Mouse (Mus musculus): ENCODE measurements around the gene Hist2h2ab. TPM values are rescaled to one million over a fixed set of nuclear protein-coding genes. Genes with fewer than 3 reads are reported as not detected.
"Not testable (repeated sequence)": the region's sequence is repeated elsewhere in the genome, so short reads cannot be mapped to it uniquely, and the experiment has no call there.

Gene Hist2h2ab
- total and polyA plus RNA-seq, 3 experiments, result 0.14 to 435 (median 38.7) TPM

GRCm38 (mm10) chr3:96173185-96173584, 46.5 kb upstream of the Hist2h2ab start:
- TF ChIP-seq POLR2AphosphoS5 (IDR thresholded peaks at IDR 0.05; ENCODE audit: insufficient replicate concordance, low read depth, low read length) (no peak), GATA2 (IDR thresholded peaks at IDR 0.05; ENCODE audit: borderline replicate concordance, low read depth, low read length) (no peak), TAL1 (conservative IDR thresholded peaks at IDR 0.05; ENCODE audit: low read depth, low read length) (no peak), CTCF (IDR thresholded peaks at IDR 0.05; ENCODE audit: low read depth, low read length) (no peak)
- ATAC-seq (ENCODE audit: extremely low read depth, insufficient number of reproducible peaks, low FRiP score, poor library complexity, severe bottlenecking) (no peak), DNase-seq (ENCODE audit: low spot score) (no peak)
- peaks cover 54% of the 10 kb centered on the region for H3K4me1 ChIP-seq (ENCODE audit: insufficient read depth, low read depth, low read length)
- peaks cover 67% of the 10 kb centered on the region for H3K36me3 ChIP-seq (replicated peaks)
- peak overlapping the region; percentile 94 for H3K4me3 ChIP-seq (ENCODE audit: low read depth, low read length)
- H3K9me3 ChIP-seq (replicated peaks), result no peaks in the 10 kb centered on the region
- no peaks in the 10 kb centered on the region for H3K27me3 ChIP-seq (ENCODE audit: insufficient read depth, low read length)

DNA sequence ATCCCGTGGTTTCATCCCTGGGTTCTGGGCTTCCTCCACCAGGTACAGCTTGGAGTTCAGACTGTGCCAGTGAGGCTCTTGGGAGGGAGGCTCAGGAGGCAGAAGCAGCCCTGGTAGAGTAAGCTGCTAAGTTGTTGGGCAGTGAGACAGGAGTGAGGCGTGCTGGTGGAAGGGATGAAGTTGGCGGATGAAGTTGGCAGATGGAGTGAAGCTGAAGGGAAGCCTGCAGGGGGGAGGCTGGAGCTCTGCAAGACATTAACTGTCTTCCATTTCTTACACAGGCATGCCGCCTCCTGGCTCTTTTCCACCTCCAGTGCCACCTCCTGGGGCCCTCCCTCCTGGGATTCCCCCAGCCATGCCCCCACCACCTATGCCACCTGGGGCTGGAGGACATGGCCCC, 45.6 kb upstream of the Hist2h2ab start:
- DNase-seq (ENCODE audit: low spot score); H3K27me3 ChIP-seq (ENCODE audit: insufficient read depth, low read length); H3K9me3 ChIP-seq (replicated peaks); ATAC-seq (ENCODE audit: extremely low read depth, insufficient number of reproducible peaks, low FRiP score, poor library complexity, severe bottlenecking): not testable (repeated sequence)
- H3K4me1 ChIP-seq (ENCODE audit: insufficient read depth, low read depth, low read length), result peaks cover 51% of the 10 kb centered on the region
- H3K36me3 ChIP-seq (replicated peaks), result peaks cover 67% of the 10 kb centered on the region
- H3K4me3 ChIP-seq (ENCODE audit: low read depth, low read length), result peak overlapping the region; percentile 71

GRCm38 (mm10) chr3:96175251-96175650, 44.4 kb upstream of the Hist2h2ab start:
- H3K4me3 ChIP-seq (ENCODE audit: low read depth, low read length), result no peak overlapping the region; the same call in 1 of the 2 replicates
- TF ChIP-seq CTCF (IDR thresholded peaks at IDR 0.05; ENCODE audit: low read depth, low read length) (no peak), POLR2AphosphoS5 (IDR thresholded peaks at IDR 0.05; ENCODE audit: insufficient replicate concordance, low read depth, low read length) (no peak), GATA2 (IDR thresholded peaks at IDR 0.05; ENCODE audit: borderline replicate concordance, low read depth, low read length) (no peak), GATA1 (IDR thresholded peaks at IDR 0.05; ENCODE audit: borderline replicate concordance, low read length) (no peak), TAL1 (conservative IDR thresholded peaks at IDR 0.05; ENCODE audit: low read depth, low read length) (no peak)
- H3K9me3 ChIP-seq (replicated peaks), result no peaks in the 10 kb centered on the region
- no peaks in the 10 kb centered on the region for H3K27me3 ChIP-seq (ENCODE audit: insufficient read depth, low read length)
- ATAC-seq (ENCODE audit: extremely low read depth, insufficient number of reproducible peaks, low FRiP score, poor library complexity, severe bottlenecking) (no peak), DNase-seq (ENCODE audit: low spot score) (no peak)
- peaks cover 44% of the 10 kb centered on the region for H3K4me1 ChIP-seq (ENCODE audit: insufficient read depth, low read depth, low read length)
- H3K36me3 ChIP-seq (replicated peaks), result peaks cover 62% of the 10 kb centered on the region

DNA sequence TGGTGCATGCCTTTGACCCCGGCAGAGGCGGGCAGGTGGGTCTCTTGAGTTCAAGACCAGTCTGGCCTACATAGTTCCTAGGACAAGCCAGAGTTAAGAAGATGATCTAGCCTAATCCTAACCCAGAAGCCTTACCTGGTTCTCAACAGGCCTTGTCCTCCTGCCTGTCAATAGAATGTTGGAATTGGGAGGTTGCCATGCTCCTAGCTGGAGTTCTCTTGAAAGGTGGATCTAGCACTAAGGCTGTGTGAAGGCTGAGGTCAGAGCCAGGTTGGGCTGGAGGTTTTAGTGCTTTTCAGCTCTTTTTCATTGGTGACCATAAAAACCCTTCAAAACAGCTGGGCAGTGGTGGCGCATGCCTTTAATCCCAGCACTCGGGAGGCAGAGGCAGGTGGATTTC, 41.2 kb upstream of the Hist2h2ab start:
- Histone ChIP-seq H3K36me3 (replicated peaks) (peaks cover 55% of the 10 kb centered on the region), H3K4me3 (ENCODE audit: low read depth, low read length) (no peak overlapping the region), H3K27me3 (ENCODE audit: insufficient read depth, low read length) (peaks cover 21% of the 10 kb centered on the region), H3K9me3 (replicated peaks) (no peaks in the 10 kb centered on the region), H3K4me1 (ENCODE audit: insufficient read depth, low read depth, low read length) (peaks cover 48% of the 10 kb centered on the region)
- ATAC-seq (ENCODE audit: extremely low read depth, insufficient number of reproducible peaks, low FRiP score, poor library complexity, severe bottlenecking) (no peak), DNase-seq (ENCODE audit: low spot score) (no peak)
- TF ChIP-seq POLR2AphosphoS5 (IDR thresholded peaks at IDR 0.05; ENCODE audit: insufficient replicate concordance, low read depth, low read length) (peak; percentile 60; the same call in 1 of the 2 replicates), CTCF (IDR thresholded peaks at IDR 0.05; ENCODE audit: low read depth, low read length) (no peak)

DNA sequence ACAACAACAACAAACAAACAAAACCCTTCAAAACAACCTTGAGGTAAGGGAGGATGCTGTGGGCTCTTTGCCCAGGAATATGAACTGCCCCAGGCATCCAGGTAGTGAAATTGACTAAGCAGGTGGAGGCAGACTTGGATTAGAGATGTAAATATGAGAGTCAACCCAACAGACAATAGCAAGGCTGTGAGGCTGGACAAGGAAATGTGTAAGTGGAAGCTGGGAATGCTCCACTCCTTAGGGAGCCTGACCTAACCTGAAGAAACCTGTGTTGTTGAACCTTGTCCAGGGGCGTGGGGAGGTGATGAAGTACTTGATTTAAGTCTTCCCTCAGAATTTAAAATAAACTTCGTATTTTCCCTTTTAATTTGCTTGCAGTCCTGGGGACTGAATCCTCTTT, 40.8 kb upstream of the Hist2h2ab start:
- TF ChIP-seq GATA2 (IDR thresholded peaks at IDR 0.05; ENCODE audit: borderline replicate concordance, low read depth, low read length) (no peak), POLR2AphosphoS5 (IDR thresholded peaks at IDR 0.05; ENCODE audit: insufficient replicate concordance, low read depth, low read length) (no peak), GATA1 (IDR thresholded peaks at IDR 0.05; ENCODE audit: borderline replicate concordance, low read length) (no peak), CTCF (IDR thresholded peaks at IDR 0.05; ENCODE audit: low read depth, low read length) (no peak), TAL1 (conservative IDR thresholded peaks at IDR 0.05; ENCODE audit: low read depth, low read length) (no peak)
- Histone ChIP-seq H3K4me3 (ENCODE audit: low read depth, low read length) (no peak overlapping the region), H3K27me3 (ENCODE audit: insufficient read depth, low read length) (peaks cover 26% of the 10 kb centered on the region), H3K9me3 (replicated peaks) (no peaks in the 10 kb centered on the region), H3K36me3 (replicated peaks) (peaks cover 54% of the 10 kb centered on the region), H3K4me1 (ENCODE audit: insufficient read depth, low read depth, low read length) (peaks cover 44% of the 10 kb centered on the region)
- DNase-seq (ENCODE audit: low spot score) (no peak), ATAC-seq (ENCODE audit: extremely low read depth, insufficient number of reproducible peaks, low FRiP score, poor library complexity, severe bottlenecking) (no peak)

- DNase-seq (ENCODE audit: low spot score) (no peak), ATAC-seq (ENCODE audit: extremely low read depth, insufficient number of reproducible peaks, low FRiP score, poor library complexity, severe bottlenecking) (no peak)
- TF ChIP-seq CTCF (IDR thresholded peaks at IDR 0.05; ENCODE audit: low read depth, low read length) (no peak), GATA1 (IDR thresholded peaks at IDR 0.05; ENCODE audit: borderline replicate concordance, low read length) (no peak), TAL1 (conservative IDR thresholded peaks at IDR 0.05; ENCODE audit: low read depth, low read length) (no peak), POLR2AphosphoS5 (IDR thresholded peaks at IDR 0.05; ENCODE audit: insufficient replicate concordance, low read depth, low read length) (no peak), GATA2 (IDR thresholded peaks at IDR 0.05; ENCODE audit: borderline replicate concordance, low read depth, low read length) (no peak)
- H3K4me3 ChIP-seq (ENCODE audit: low read depth, low read length), result no peak overlapping the region
- H3K4me1 ChIP-seq (ENCODE audit: insufficient read depth, low read depth, low read length), result peaks cover 37% of the 10 kb centered on the region
- H3K27me3 ChIP-seq (ENCODE audit: insufficient read depth, low read length), result peaks cover 32% of the 10 kb centered on the region
- H3K36me3 ChIP-seq (replicated peaks), result peaks cover 48% of the 10 kb centered on the region
- H3K9me3 ChIP-seq (replicated peaks), result no peaks in the 10 kb centered on the region
Observed at GRCm38 (mm10) chr3:96179531-96179930, 40.1 kb upstream of the Hist2h2ab start.
